Mouse (Mus musculus) intestine, postnatal 0 days (tissue): ENCODE results near the gene Lrrc23. TPM values are rescaled to one million over a fixed set of nuclear protein-coding genes. Genes with fewer than 3 reads are reported as not detected.
"Not testable (repeated sequence)": the region's sequence is repeated elsewhere in the genome, so short reads cannot be mapped to it uniquely, and the experiment has no call there.

Experiments
- ATAC-seq: fragments of 200-750 bp; cut with Nextera tagmentation; 2 replicates; pipeline ENCODE4 v1.8.0; 2017; ENCODE audit warnings: mild to moderate bottlenecking, moderate TSS enrichment, moderate library complexity
- H3K27ac ChIP-seq: fragments of 300-500 bp; sonication (generic); 2 replicates; pipeline ENCODE4 v1.5.1; 2014; ENCODE audit warnings: mild to moderate bottlenecking, low read depth, low read length, moderate library complexity
- H3K27me3 ChIP-seq: fragments of 300-500 bp; sonication (generic); replicated peaks from 2 replicates; pipeline ENCODE4 v1.6.1; 2014; ENCODE audit warnings: low read length, mixed read lengths; ENCODE audit not compliant: control insufficient read depth, insufficient read depth
- H3K36me3 ChIP-seq: fragments of 300-500 bp; sonication (generic); 2 replicates; pipeline ENCODE4 v1.6.1; 2014; ENCODE audit warnings: mild to moderate bottlenecking, moderate library complexity; ENCODE audit not compliant: control insufficient read depth, insufficient read depth
- H3K4me1 ChIP-seq: fragments of 300-500 bp; sonication (generic); replicated peaks from 2 replicates; pipeline ENCODE4 v1.6.1; 2014; ENCODE audit warnings: antibody characterized with exemption, low read length, mixed read lengths; ENCODE audit not compliant: control insufficient read depth, insufficient read depth
- H3K4me2 ChIP-seq: fragments of 300-500 bp; sonication (generic); replicated peaks from 2 replicates; pipeline ENCODE4 v1.6.1; 2014; ENCODE audit warnings: low read depth, mild to moderate bottlenecking, moderate library complexity
- H3K4me3 ChIP-seq: fragments of 300-500 bp; sonication (generic); 2 replicates; pipeline ENCODE4 v1.5.1; 2014; ENCODE audit warnings: low read depth, low read length
- H3K9ac ChIP-seq: fragments of 300-500 bp; sonication (generic); 2 replicates; pipeline ENCODE4 v1.6.1; 2014; ENCODE audit warnings: mild to moderate bottlenecking, low read depth, low read length
- H3K9me3 ChIP-seq: fragments of 300-500 bp; sonication (generic); 2 replicates; pipeline ENCODE4 v1.6.1; 2016; ENCODE audit warnings: mixed run types; ENCODE audit not compliant: control insufficient read depth
- CTCF ChIP-seq: sonication (generic); IDR thresholded peaks from 2 replicates; pipeline ENCODE4 v1.5.1; 2016; ENCODE audit warnings: low read depth, mild to moderate bottlenecking, control low read depth, antibody characterized with exemption, moderate library complexity
- WGBS: fragments of 180-500 bp; shearing (Covaris S2); extraction: QIAGEN DNeasy Blood & Tissue Kit; methylation state at CpG from one replicate; pipeline ENCODE4 v1.1.7; 2014; 5-methylcytosine and 5-hydroxymethylcytosine counted together
- polyA plus RNA-seq: library from polyadenylated mRNA; unstranded; fragments of >200 nt; fragmentation: Nextera tagmentation; extraction: Ambion mirVana; gene quantifications from 2 replicates; pipeline ENCODE4 v1.2.1, GENCODE M21; 2015

Lrrc23 gene
- polyA plus RNA-seq, 1 experiment from 2014 or later = 0.21 TPM

GRCm38 (mm10) chr6:124812848-124813247, 33.3 kb upstream of the Lrrc23 start:
- H3K27ac ChIP-seq = peak overlapping the region; percentile 88; the same call in 1 of the 2 replicates
- peak overlapping the region; percentile 59 for H3K4me3 ChIP-seq
- H3K36me3 ChIP-seq = peaks cover 51% of the 10 kb centered on the region
- no peak for TF ChIP-seq CTCF
- 8% methylated on average over 9 of the region's 9 CpGs for WGBS
- H3K4me2 ChIP-seq = peak overlapping the region; percentile 70
- H3K4me1 ChIP-seq = peaks cover 13% of the 10 kb centered on the region; the same call in 1 of the 2 replicates
- H3K9ac ChIP-seq = peak overlapping the region; percentile 68
- ATAC-seq = no peak
- no peaks in the 10 kb centered on the region for H3K27me3 ChIP-seq
- no peaks in the 10 kb centered on the region for H3K9me3 ChIP-seq

- peak overlapping the region; percentile 59 for H3K4me3 ChIP-seq
- H3K27me3 ChIP-seq = no peaks in the 10 kb centered on the region
- no peak for TF ChIP-seq CTCF
- H3K9ac ChIP-seq = peak overlapping the region; percentile 31; the same call in 1 of the 2 replicates
- no peaks in the 10 kb centered on the region for H3K9me3 ChIP-seq
- H3K27ac ChIP-seq = peak overlapping the region; percentile 88; the same call in 1 of the 2 replicates
- WGBS = 60% methylated on average over 24 of the region's 24 CpGs
- peaks cover 42% of the 10 kb centered on the region; the same call in 1 of the 2 replicates for H3K36me3 ChIP-seq
- no peak for ATAC-seq
- H3K4me1 ChIP-seq = peaks cover 17% of the 10 kb centered on the region
- H3K4me2 ChIP-seq = peak overlapping the region; percentile 70
Measured at GRCm38 (mm10) chr6:124811701-124812560, 32.4 kb upstream of the Lrrc23 start.

- Histone ChIP-seq H3K27ac (peak overlapping the region; percentile 88; the same call in 1 of the 2 replicates), H3K4me3 (no peak overlapping the region), H3K9ac (no peak overlapping the region), H3K36me3 (peaks cover 37% of the 10 kb centered on the region; the same call in 1 of the 2 replicates), H3K9me3 (no peaks in the 10 kb centered on the region), H3K4me2 (no peak overlapping the region), H3K27me3 (no peaks in the 10 kb centered on the region), H3K4me1 (peaks cover 17% of the 10 kb centered on the region)
- WGBS = 64% methylated on average over 4 of the region's 4 CpGs
- no peak for TF ChIP-seq CTCF
- ATAC-seq = no peak
Measured at GRCm38 (mm10) chr6:124811403-124811665, 31.8 kb upstream of the Lrrc23 start.

GRCm38 (mm10) chr6:124810566-124811402, 31.3 kb upstream of the Lrrc23 start:
- H3K27me3 ChIP-seq, H3K27ac ChIP-seq, ATAC-seq, H3K9ac ChIP-seq, H3K9me3 ChIP-seq: not testable (repeated sequence)
- 77% methylated on average over 11 of the region's 11 CpGs for WGBS
- 0 out of 2 replicates have a peak overlapping the region, but pooled peaks have one; percentile 64 for H3K4me3 ChIP-seq
- H3K4me1 ChIP-seq = peaks cover 17% of the 10 kb centered on the region
- peaks cover 32% of the 10 kb centered on the region; the same call in 1 of the 2 replicates for H3K36me3 ChIP-seq
- peak overlapping the region; percentile 95 for H3K4me2 ChIP-seq

- no peak for TF ChIP-seq CTCF
- H3K4me2 ChIP-seq = peak overlapping the region; percentile 95
- ATAC-seq = no peak
- H3K27ac ChIP-seq = peak overlapping the region; percentile 95
- H3K36me3 ChIP-seq = peaks cover 26% of the 10 kb centered on the region; the same call in 1 of the 2 replicates
- WGBS = 36% methylated on average over 14 of the region's 14 CpGs
- H3K4me1 ChIP-seq = peaks cover 17% of the 10 kb centered on the region
- no peaks in the 10 kb centered on the region for H3K9me3 ChIP-seq
- peak overlapping the region; percentile 64 for H3K4me3 ChIP-seq
- peak overlapping the region; percentile 73 for H3K9ac ChIP-seq
- H3K27me3 ChIP-seq = no peaks in the 10 kb centered on the region
Measured at GRCm38 (mm10) chr6:124809775-124810538, 30.4 kb upstream of the Lrrc23 start.
